8 mouse cellular contexts compared by ENCODE assay signal in genomic region chr6:125661106-125661877, GRCm38 (mm10). TPM values are rescaled to one million over a fixed set of nuclear protein-coding genes. Genes with fewer than 3 reads are reported as not detected.
DNase-seq lines count a peak whose midpoint lies in the region; ATAC-seq lines count a peak whose summit lies in the region.

No protein-coding gene starts in this region.

- no peaks in the 10 kb centered on the region for H3K27me3 ChIP-seq in liver, embryonic 12.5 days (replicated peaks)
- peaks cover under 1% of the 10 kb centered on the region; the same call in 1 of the 2 replicates for H3K27me3 ChIP-seq in limb, embryonic 13.5 days

- no peak overlapping the region for H3K27ac ChIP-seq in liver, embryonic 12.5 days
- H3K27ac ChIP-seq in limb, embryonic 13.5 days, result no peak overlapping the region

- peak; percentile 74 for DNase-seq in liver
- DNase-seq in cerebellum, adult 11 months, result peak; percentile 22
- peak; percentile 17 to 63 for DNase-seq in kidney, adult 8-10 months
- DNase-seq in ovary, adult 18-20 months (ENCODE audit: low spot score), result peak; percentile 21
- DNase-seq in thymus, postnatal 0 days (ENCODE audit: low spot score), result peak; percentile 55

- H3K4me2 ChIP-seq in liver, embryonic 12.5 days, result no peak overlapping the region
- H3K4me2 ChIP-seq in limb, embryonic 13.5 days (replicated peaks), result no peak overlapping the region

- ATAC-seq in liver, embryonic 12.5 days, result no peak
- peak; percentile 70 for ATAC-seq in frontal cortex, adult (ENCODE audit: low TSS enrichment)
- 0 out of 2 replicates have a peak, but pooled peaks have one; percentile 57 for ATAC-seq in limb, embryonic 13.5 days (ENCODE audit: low FRiP score, low read depth)

- no peak overlapping the region for H3K9ac ChIP-seq in liver, embryonic 12.5 days
- H3K9ac ChIP-seq in limb, embryonic 13.5 days, result no peak overlapping the region

- H3K9me3 ChIP-seq in liver, embryonic 12.5 days (replicated peaks), result no peaks in the 10 kb centered on the region
- H3K9me3 ChIP-seq in limb, embryonic 13.5 days, result no peaks in the 10 kb centered on the region

- H3K4me1 ChIP-seq in liver, embryonic 12.5 days, result no peaks in the 10 kb centered on the region
- H3K4me1 ChIP-seq in limb, embryonic 13.5 days, result peaks cover 12% of the 10 kb centered on the region

- H3K36me3 ChIP-seq in liver, embryonic 12.5 days, result no peaks in the 10 kb centered on the region
- no peaks in the 10 kb centered on the region for H3K36me3 ChIP-seq in limb, embryonic 13.5 days

- 43% methylated on average over 14 of the region's 14 CpGs for whole genome bisulfite sequencing in liver, embryonic 12.5 days (ENCODE audit: insufficient replicate concordance)
- 43% methylated on average over 14 of the region's 14 CpGs for WGBS in limb, embryonic 13.5 days

- no peak overlapping the region for H3K4me3 ChIP-seq in liver, embryonic 12.5 days
- H3K4me3 ChIP-seq in limb, embryonic 13.5 days, result no peak overlapping the region

RNA-seq across cellular contexts. Expression of gene Ano2, which starts 28.9 kb away (rescaled TPM):
- polyA plus RNA-seq in liver, embryonic 12.5 days (2016; fragmentation: Nextera tagmentation; extraction: Ambion mirVana), result 0.12 and 0.15 TPM in 2 replicates
- 0.22 TPM in 1 of 2 replicates, not detected in the other for polyA plus RNA-seq in limb, embryonic 13.5 days (2015; fragmentation: Nextera tagmentation; extraction: Ambion mirVana)
- 0.05 TPM in 1 of 2 replicates, not detected in the other for polyA plus RNA-seq in thymus, postnatal 0 days (2015; fragmentation: Nextera tagmentation; extraction: Ambion mirVana)

Comparison
In these comparisons a context has a peak if more than half of its experiments do, and no peak if none do; other contexts are left out.
1. DNase-seq: peak in every context shown above with its lines; median percentile 74 in liver; 55 in thymus, postnatal 0 days; 40 in kidney, adult 8-10 months; 22 in cerebellum, adult 11 months; 21 in ovary, adult 18-20 months.